Mouse (Mus musculus): ENCODE results near the gene Dnah1.

The Dnah1 gene

GRCm38 (mm10) chr14:31233996-31234591 lies 89.6 kb downstream of the Dnah1 start:
- peak in 1 of 2 experiments; percentile 72 for DNase-seq (ENCODE audit: low spot score in 2 of 2)

- DNase-seq (ENCODE audit: low spot score in 2 of 2), result peak; percentile 51 to 82
Observed at GRCm38 (mm10) chr14:31233070-31233995, 90.4 kb downstream of the Dnah1 start.

GRCm38 (mm10) chr14:31232404-31233069 lies 91.2 kb downstream of the Dnah1 start:
- DNase-seq (ENCODE audit: low spot score in 2 of 2), result peak in 1 of 2 experiments; percentile 58

- no peak for DNase-seq (ENCODE audit: low spot score in 2 of 2)
Observed at GRCm38 (mm10) chr14:31230442-31230841, 93.3 kb downstream of the Dnah1 start.

GRCm38 (mm10) chr14:31228234-31228633 lies 95.5 kb downstream of the Dnah1 start:
- peak in 1 of 2 experiments; percentile 60 for DNase-seq (ENCODE audit: low spot score in 2 of 2)

GRCm38 (mm10) chr14:31226978-31227377 lies 96.7 kb downstream of the Dnah1 start:
- DNase-seq (ENCODE audit: low spot score in 2 of 2), result no peak

- peak in 1 of 2 experiments; percentile 41 for DNase-seq (ENCODE audit: low spot score in 2 of 2)
Observed at GRCm38 (mm10) chr14:31217666-31218065, 106.0 kb downstream of the Dnah1 start, which contains the start of gene Sema3g. Sema3g (plus strand) TSS chr14:31217860.

- DNase-seq (ENCODE audit: low spot score in 2 of 2), result no peak
Observed at GRCm38 (mm10) chr14:31216846-31217245, 106.8 kb downstream of the Dnah1 start, which contains the start of gene Nisch. Nisch (minus strand) TSS chr14:31216946.

GRCm38 (mm10) chr14:31215157-31216002 lies 108.3 kb downstream of the Dnah1 start:
- peak; percentile 51 to 64 for DNase-seq (ENCODE audit: low spot score in 2 of 2)

GRCm38 (mm10) chr14:31214684-31215083 lies 109.0 kb downstream of the Dnah1 start:
- no peak for DNase-seq (ENCODE audit: low spot score in 2 of 2)

GRCm38 (mm10) chr14:31213868-31214267 lies 109.8 kb downstream of the Dnah1 start:
- no peak for DNase-seq (ENCODE audit: low spot score in 2 of 2)

GRCm38 (mm10) chr14:31212499-31212898 lies 111.2 kb downstream of the Dnah1 start:
- DNase-seq (ENCODE audit: low spot score in 2 of 2), result no peak

- DNase-seq (ENCODE audit: low spot score in 2 of 2), result no peak
Observed at GRCm38 (mm10) chr14:31211854-31212253, 111.8 kb downstream of the Dnah1 start.

All from heart, adult 9 months (tissue).